Mouse (Mus musculus): ENCODE data around the gene Mapk3.

DNA sequence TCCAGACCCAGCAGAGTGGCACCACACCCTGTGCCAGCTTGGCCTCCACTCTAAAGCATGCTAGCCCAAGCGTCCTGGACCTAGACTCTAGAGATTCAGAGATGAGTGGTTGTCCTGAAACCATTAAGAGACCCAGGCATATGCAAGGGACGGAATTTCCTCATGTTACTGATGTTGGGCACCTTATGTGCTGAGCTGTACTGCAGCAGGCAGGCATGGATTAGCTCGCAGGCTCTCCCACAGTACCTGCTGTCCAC, 16.5 kb downstream of the Mapk3 start:
- TF ChIP-seq CTCF (IDR thresholded peaks at IDR 0.05; ENCODE audit: borderline replicate concordance, insufficient read depth, low read length) = no peak
- no peak for TF ChIP-seq POLR2A (IDR thresholded peaks at IDR 0.05; ENCODE audit: low read depth, low read length)

Data from embryonic fibroblast, embryonic 13.5 days (primary cell).